ENCODE assay signal across 8 mouse cellular contexts in the genomic region with DNA sequence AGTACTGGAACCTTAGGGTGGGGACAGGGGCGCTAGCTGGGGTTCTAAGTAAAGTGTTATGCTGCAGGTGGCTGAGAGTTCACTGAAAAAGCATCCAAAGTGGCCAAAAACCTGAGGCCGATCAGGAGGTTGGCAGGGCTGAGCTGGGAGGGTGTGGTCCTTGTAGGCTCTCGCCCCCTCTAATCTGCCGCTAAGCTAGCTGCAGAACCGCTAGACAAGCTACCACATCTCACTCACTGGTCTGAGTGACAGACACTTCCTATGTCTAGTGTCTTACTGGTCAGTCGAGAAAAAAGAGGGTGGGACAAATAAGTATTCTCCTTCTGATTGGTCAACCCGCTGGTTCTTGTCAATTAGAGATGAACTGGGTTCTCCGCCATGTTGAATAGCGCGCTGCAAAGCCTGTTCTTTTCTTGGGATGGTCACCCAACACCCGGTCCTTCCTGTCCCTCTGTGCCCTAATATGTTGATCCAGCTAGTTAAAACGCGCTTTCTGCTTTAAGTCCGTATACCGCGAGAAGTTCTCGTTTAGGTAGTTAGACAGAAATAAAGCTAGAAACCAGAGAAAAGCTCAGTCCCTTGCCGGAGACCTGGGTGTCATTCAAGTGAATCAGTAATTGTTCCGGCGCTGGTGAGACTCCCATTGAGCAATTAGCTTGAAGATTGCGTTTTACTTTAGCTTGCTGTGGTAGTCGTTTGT. TPM values are rescaled to one million over a fixed set of nuclear protein-coding genes. Genes with fewer than 3 reads are reported as not detected.
DNase-seq lines count a peak whose midpoint lies in the region; ATAC-seq and TF ChIP-seq lines count a peak whose summit lies in the region.

A gene (plus strand): TSS at position 51 of the 700 bp plus-strand sequence.

- under 1% methylated on average over 22 of the region's 22 CpGs for WGBS in heart, embryonic 14.5 days
- under 1% methylated on average over 22 of the region's 22 CpGs for WGBS in liver, embryonic 11.5 days

- peak within 1 kb of the TSS; percentile 85 for H3K4me3 ChIP-seq in E14TG2a.4 (replicated peaks; ENCODE audit: low read length)
- H3K4me3 ChIP-seq in heart, embryonic 14.5 days (ENCODE audit: control insufficient read depth in 1 of 2, insufficient read depth in 1 of 2, low read depth in 1 of 2, low read length in 2 of 2), result peak within 1 kb of the TSS; percentile 63 to 93
- H3K4me3 ChIP-seq in liver, embryonic 11.5 days (ENCODE audit: low read depth, low read length), result peak within 1 kb of the TSS; percentile 60
- peak within 1 kb of the TSS; percentile 45 for H3K4me3 ChIP-seq in myocyte

- H3K27me3 ChIP-seq in E14TG2a.4 (ENCODE audit: insufficient read depth, low read length) (no peaks in the 10 kb centered on the region), myocyte (ENCODE audit: control insufficient read depth, insufficient read depth, insufficient read length) (no peaks in the 10 kb centered on the region)
- H3K27me3 ChIP-seq in heart, embryonic 14.5 days (ENCODE audit: control insufficient read depth, insufficient read depth, low read length), result no peaks in the 10 kb centered on the region
- no peaks in the 10 kb centered on the region for H3K27me3 ChIP-seq in liver, embryonic 11.5 days (replicated peaks; ENCODE audit: control insufficient read depth, insufficient read depth, low read length)

- peak within 1 kb of the TSS; percentile 31 for H3ac ChIP-seq in myocyte (ENCODE audit: control insufficient read depth, insufficient read length)

- no peaks in the 10 kb centered on the region for H3K9me3 ChIP-seq in E14TG2a.4 (ENCODE audit: low read length)
- H3K9me3 ChIP-seq in heart, embryonic 14.5 days (ENCODE audit: control insufficient read depth, low read length), result no peaks in the 10 kb centered on the region
- H3K9me3 ChIP-seq in liver, embryonic 11.5 days (ENCODE audit: control insufficient read depth, low read length), result no peaks in the 10 kb centered on the region

- peak; percentile 92 for ATAC-seq in heart, embryonic 14.5 days (ENCODE audit: insufficient number of reproducible peaks, insufficient read depth, low FRiP score, low read depth)
- ATAC-seq in liver, embryonic 11.5 days (replicated peaks; ENCODE audit: low FRiP score), result peak; percentile 91

- H3K79me2 ChIP-seq in myocyte (ENCODE audit: control insufficient read depth, insufficient read depth), result no peaks in the 10 kb centered on the region

- H3K36me3 ChIP-seq in E14TG2a.4 (ENCODE audit: insufficient read depth, low read length) (peaks cover 35% of the 10 kb centered on the region), myocyte (ENCODE audit: control insufficient read depth, insufficient read depth) (peaks cover 21% of the 10 kb centered on the region)
- H3K36me3 ChIP-seq in heart, embryonic 14.5 days (ENCODE audit: control insufficient read depth, insufficient read depth, low read length), result peaks cover 35% of the 10 kb centered on the region
- peaks cover 11% of the 10 kb centered on the region for H3K36me3 ChIP-seq in liver, embryonic 11.5 days (ENCODE audit: control insufficient read depth, insufficient read depth, low read length)

- DNase-seq in c-Kit-positive CD71-negative TER-119-negative erythroid progenitor cells, embryonic 14.5 days (ENCODE audit: low read depth), result peak; percentile 79
- peak; percentile 87 for DNase-seq in fibroblast of lung, adult 2 months (ENCODE audit: low read depth)
- peak; percentile 79 for DNase-seq in kidney, postnatal 10 days
- DNase-seq in liver, embryonic 11.5 days (ENCODE audit: low spot score), result peak; percentile 75
- DNase-seq in spleen, postnatal 4 days (ENCODE audit: low spot score in 2 of 2), result peak; percentile 77 to 79

- TF ChIP-seq CTCF in E14TG2a.4 (conservative IDR thresholded peaks at IDR 0.05; ENCODE audit: low read length), result no peak

- peak; percentile 5 for TF ChIP-seq POLR2A in myocyte (IDR thresholded peaks at IDR 0.05; ENCODE audit: insufficient read length, low read depth)

- H3K4me2 ChIP-seq in heart, embryonic 14.5 days (ENCODE audit: low read length), result peak within 1 kb of the TSS; percentile 88
- H3K4me2 ChIP-seq in liver, embryonic 11.5 days, result peak within 1 kb of the TSS; percentile 86
- H3K4me2 ChIP-seq in myocyte (ENCODE audit: low read depth), result peak within 1 kb of the TSS; percentile 99

- H3K4me1 ChIP-seq in E14TG2a.4 (replicated peaks; ENCODE audit: low read depth, low read length), result peaks cover 38% of the 10 kb centered on the region
- H3K4me1 ChIP-seq in heart, embryonic 14.5 days (ENCODE audit: control insufficient read depth in 2 of 2, insufficient read depth in 2 of 2, low read length in 2 of 2), result 0 out of 4 replicates have a peak, but pooled peaks cover 0 to 4% of the 10 kb centered on the region in 2 experiments
- peaks cover 4% of the 10 kb centered on the region for H3K4me1 ChIP-seq in liver, embryonic 11.5 days (replicated peaks; ENCODE audit: control insufficient read depth, insufficient read depth, low read length)

- peak within 1 kb of the TSS; percentile 89 to 90 for H3K27ac ChIP-seq in heart, embryonic 14.5 days (replicated peaks in 1 of 2; ENCODE audit: control insufficient read depth in 1 of 2, insufficient read depth in 1 of 2, low read depth in 2 of 2, low read length in 2 of 2)
- H3K27ac ChIP-seq in liver, embryonic 11.5 days (ENCODE audit: low read depth, low read length), result peak within 1 kb of the TSS; percentile 89

- peak within 1 kb of the TSS; percentile 80 for H3K9ac ChIP-seq in heart, embryonic 14.5 days (ENCODE audit: low read length)
- peak within 1 kb of the TSS; percentile 78 for H3K9ac ChIP-seq in liver, embryonic 11.5 days (ENCODE audit: low read depth, low read length)

TF ChIP-seq in myocyte, 11 proteins besides CTCF, POLR2A, EP300 and RAD21:
- TF ChIP-seq POLR2AphosphoS2 (IDR thresholded peaks at IDR 0.05; ENCODE audit: insufficient read length, low read depth), result peak; percentile 67
- no peak for TF ChIP-seq E2F4 (IDR thresholded peaks at IDR 0.05; ENCODE audit: insufficient read depth)
- TF ChIP-seq MAX (IDR thresholded peaks at IDR 0.05; ENCODE audit: low read depth), result no peak
- no peak for TF ChIP-seq MYOD1 (IDR thresholded peaks at IDR 0.05; ENCODE audit: control insufficient read depth in 1 of 3, insufficient read length in 2 of 3, low read depth in 2 of 3)
- TF ChIP-seq CEBPB (IDR thresholded peaks at IDR 0.05; ENCODE audit: insufficient read depth, poor library complexity, severe bottlenecking), result 0 out of 2 replicates have a peak, but pooled peaks have one; percentile 38
- TF ChIP-seq MYOG (IDR thresholded peaks at IDR 0.05; ENCODE audit: control insufficient read depth in 1 of 3, insufficient read depth in 1 of 3, insufficient read length in 2 of 3, low read depth in 2 of 3), result no peak
- no peak for TF ChIP-seq TCF3 (IDR thresholded peaks at IDR 0.05; ENCODE audit: insufficient read length, low read depth)

RNA-seq across cellular contexts. Expression of the gene that starts here (rescaled TPM):
- 2.0 and 2.8 TPM in 2 replicates for polyA plus RNA-seq in heart, embryonic 14.5 days (2014; fragmentation: Nextera tagmentation; extraction: Ambion mirVana)
- 1.1 and 1.9 TPM in 2 replicates for polyA plus RNA-seq in liver, embryonic 11.5 days (2014; fragmentation: Nextera tagmentation; extraction: Ambion mirVana)
- 0.77 TPM for polyA plus RNA-seq in myocyte (2012; fragmentation: generic; extraction: Trizol)

Comparison
In these comparisons a context has a peak if more than half of its experiments do, and no peak if none do; other contexts are left out.
1. Peak in every context shown above with its lines: DNase-seq, ATAC-seq, H3K4me3 ChIP-seq and H3K27ac ChIP-seq.